Mouse (Mus musculus) heart, embryonic 12.5 days (tissue): ENCODE results near the gene Eipr1. TPM values are rescaled to one million over a fixed set of nuclear protein-coding genes. Genes with fewer than 3 reads are reported as not detected.
"Not testable (repeated sequence)": the region's sequence is repeated elsewhere in the genome, so short reads cannot be mapped to it uniquely, and the experiment has no call there.

Experiments used
- ATAC-seq: fragments of 200-750 bp; cut with Nextera tagmentation; 2 replicates; pipeline ENCODE4 v1.8.0; 2017; ENCODE audit warnings: moderate TSS enrichment, moderate library complexity; ENCODE audit not compliant: insufficient number of reproducible peaks, low FRiP score
- H3K27ac ChIP-seq: fragments of 300-500 bp; sonication (generic); 2 replicates; pipeline ENCODE4 v1.5.1; 2016; ENCODE audit warnings: mild to moderate bottlenecking, moderate library complexity; ENCODE audit not compliant: poor library complexity, severe bottlenecking
- H3K27me3 ChIP-seq: fragments of 300-500 bp; sonication (generic); replicated peaks from 2 replicates; pipeline ENCODE4 v1.6.1; 2016; ENCODE audit warnings: mild to moderate bottlenecking, moderate library complexity
- H3K36me3 ChIP-seq: fragments of 300-500 bp; sonication (generic); 2 replicates; pipeline ENCODE4 v1.6.1; 2016; ENCODE audit warnings: mild to moderate bottlenecking, moderate library complexity
- H3K4me1 ChIP-seq: fragments of 300-500 bp; sonication (generic); replicated peaks from 2 replicates; pipeline ENCODE4 v1.6.1; 2016; ENCODE audit warnings: mild to moderate bottlenecking
- H3K4me2 ChIP-seq: fragments of 300-500 bp; sonication (generic); 2 replicates; pipeline ENCODE4 v1.6.1; 2016; ENCODE audit warnings: mild to moderate bottlenecking, moderate library complexity
- H3K4me3 ChIP-seq: fragments of 300-500 bp; sonication (generic); 2 replicates; pipeline ENCODE4 v1.5.1; 2016; ENCODE audit warnings: mild to moderate bottlenecking
- H3K9ac ChIP-seq: fragments of 300-500 bp; sonication (generic); 2 replicates; pipeline ENCODE4 v1.6.1; 2016; ENCODE audit warnings: mild to moderate bottlenecking, moderate library complexity
- H3K9me3 ChIP-seq: fragments of 300-500 bp; sonication (generic); replicated peaks from 2 replicates; pipeline ENCODE4 v1.6.1; 2016; ENCODE audit warnings: mild to moderate bottlenecking, moderate library complexity
- WGBS: fragments of 180-500 bp; shearing (Covaris S2); methylation state at CpG from one replicate; pipeline ENCODE4 v1.1.7; 2016; 5-methylcytosine and 5-hydroxymethylcytosine counted together
- polyA plus RNA-seq: library from polyadenylated mRNA; unstranded; fragments of >200 nt; fragmentation: Nextera tagmentation; extraction: Ambion mirVana; gene quantifications from 2 replicates; pipeline ENCODE4 v1.2.1, GENCODE M21; 2016

The Eipr1 gene
- polyA plus RNA-seq, 1 experiment from 2014 or later, result 20.9 TPM

DNA sequence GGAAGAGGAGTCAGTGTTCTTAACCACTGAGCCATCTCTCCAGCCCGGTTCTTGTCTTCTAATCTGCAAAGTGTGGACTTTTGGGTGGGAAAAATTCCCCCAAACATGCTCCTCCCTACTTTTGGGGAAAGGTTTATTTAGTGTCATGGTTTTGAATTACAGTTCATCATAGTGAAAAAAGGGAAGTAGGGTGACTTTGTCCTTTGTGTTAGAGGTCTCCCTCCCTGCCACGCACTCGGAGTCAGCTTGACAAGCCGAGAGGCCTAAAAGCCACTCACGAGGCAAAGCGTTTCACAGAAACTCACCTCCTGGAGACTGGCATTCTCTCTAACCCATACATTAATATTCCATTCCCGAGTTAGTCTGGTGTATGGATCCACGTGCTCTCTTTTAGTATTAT lies 19.0 kb upstream of the Eipr1 start:
- H3K4me2 ChIP-seq, result no peak overlapping the region
- no peaks in the 10 kb centered on the region for H3K27me3 ChIP-seq
- no peak for ATAC-seq
- whole genome bisulfite sequencing, result 88% methylated on average over 8 of the region's 8 CpGs
- H3K9ac ChIP-seq, result no peak overlapping the region
- H3K36me3 ChIP-seq, result peaks cover 74% of the 10 kb centered on the region
- no peak overlapping the region for H3K27ac ChIP-seq
- H3K4me3 ChIP-seq, result no peak overlapping the region
- H3K4me1 ChIP-seq, result no peaks in the 10 kb centered on the region
- H3K9me3 ChIP-seq, result 0 out of 2 replicates have a peak, but pooled peaks cover 3% of the 10 kb centered on the region

DNA sequence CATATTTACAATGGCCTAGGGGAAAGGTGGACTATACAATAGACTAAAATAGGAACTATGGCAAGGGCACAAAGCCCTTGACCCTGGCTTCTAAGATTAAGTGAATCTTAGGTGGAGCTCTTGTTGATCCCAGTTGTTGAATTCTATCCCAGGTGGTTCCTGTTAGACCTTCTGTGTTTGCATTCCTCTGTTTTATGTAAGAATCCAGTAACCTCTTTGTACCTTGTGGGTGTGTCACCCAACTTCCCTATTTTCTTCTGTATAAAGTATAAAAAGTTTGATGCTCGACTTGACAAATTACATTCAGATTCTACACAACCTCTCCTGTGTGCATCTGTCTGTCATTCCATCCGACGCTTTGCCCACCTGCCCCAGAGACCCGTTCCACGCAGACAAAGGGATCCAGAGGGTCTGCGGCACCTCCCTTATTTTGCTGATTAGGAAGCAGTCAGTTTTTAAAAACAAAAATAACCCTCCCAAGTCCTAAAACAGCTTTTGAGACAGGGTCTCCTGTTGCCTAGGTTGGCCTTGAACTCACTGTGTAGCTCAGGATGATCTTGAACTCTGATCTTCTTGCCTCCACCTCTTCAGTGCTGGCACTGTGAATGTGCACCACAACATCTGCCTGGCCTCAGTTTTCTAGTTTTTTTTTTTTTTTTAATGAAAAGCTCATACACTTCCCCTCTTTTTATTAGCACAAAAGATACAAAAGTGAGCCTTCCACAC lies 17.9 kb upstream of the Eipr1 start:
- not testable (repeated sequence) for H3K9me3 ChIP-seq, H3K4me1 ChIP-seq, ATAC-seq, H3K27me3 ChIP-seq, H3K9ac ChIP-seq, H3K4me3 ChIP-seq, H3K4me2 ChIP-seq, H3K27ac ChIP-seq
- H3K36me3 ChIP-seq, result peaks cover 70% of the 10 kb centered on the region
- 95% methylated on average over 6 of the region's 6 CpGs for WGBS

DNA sequence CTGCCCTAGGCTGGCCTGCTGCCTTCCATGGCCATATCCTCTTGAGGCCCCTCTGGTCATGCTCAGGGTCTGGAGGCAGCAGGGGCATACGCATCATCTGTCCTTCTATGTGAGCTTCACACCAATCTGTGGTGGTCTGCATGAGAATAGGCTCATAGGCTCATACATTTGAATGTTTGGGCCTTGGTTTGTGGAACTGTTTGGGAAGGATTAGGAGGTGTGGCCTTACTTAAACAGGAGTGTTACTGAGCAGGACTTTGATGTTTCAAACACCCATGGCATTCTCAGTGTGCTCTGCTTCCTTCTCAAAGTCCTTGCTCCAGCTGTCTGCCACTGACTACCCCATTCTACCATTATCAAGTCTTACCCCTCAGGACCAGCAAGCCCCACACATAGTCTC lies 17.3 kb upstream of the Eipr1 start:
- no peak overlapping the region for H3K27ac ChIP-seq
- H3K9ac ChIP-seq, result no peak overlapping the region
- no peak overlapping the region for H3K4me3 ChIP-seq
- H3K27me3 ChIP-seq, result no peaks in the 10 kb centered on the region
- 95% methylated on average over 1 of the region's 1 CpGs for WGBS
- peaks cover 64% of the 10 kb centered on the region for H3K36me3 ChIP-seq
- ATAC-seq, result no peak
- no peak overlapping the region for H3K4me2 ChIP-seq
- no peaks in the 10 kb centered on the region for H3K4me1 ChIP-seq
- H3K9me3 ChIP-seq, result 0 out of 2 replicates have a peak, but pooled peaks cover 3% of the 10 kb centered on the region

DNA sequence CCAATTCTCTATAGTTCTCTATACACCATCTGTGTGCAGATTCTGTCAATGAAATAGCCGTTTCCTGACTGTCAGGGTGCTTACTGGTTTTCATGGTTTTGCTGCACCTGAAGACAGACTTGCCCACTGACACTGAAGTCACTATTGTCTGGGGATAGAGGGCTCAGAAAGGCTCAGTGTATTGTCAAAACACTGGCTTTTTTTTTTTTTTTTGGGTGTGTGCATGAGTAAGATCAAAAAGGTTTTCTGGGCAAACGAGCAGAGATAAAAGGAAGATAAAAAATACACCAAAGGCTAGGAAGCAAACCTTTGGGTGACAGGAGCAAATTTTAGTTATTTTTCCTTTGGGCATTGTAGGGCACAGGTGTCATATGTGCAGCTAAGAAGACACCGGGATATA lies 16.3 kb upstream of the Eipr1 start:
- no peaks in the 10 kb centered on the region for H3K4me1 ChIP-seq
- no peak overlapping the region for H3K9ac ChIP-seq
- WGBS, result 85% methylated on average over 3 of the region's 3 CpGs
- peaks cover 58% of the 10 kb centered on the region for H3K36me3 ChIP-seq
- no peaks in the 10 kb centered on the region for H3K27me3 ChIP-seq
- 0 out of 2 replicates have a peak, but pooled peaks cover 3% of the 10 kb centered on the region for H3K9me3 ChIP-seq
- no peak overlapping the region for H3K4me3 ChIP-seq
- ATAC-seq, result no peak
- H3K27ac ChIP-seq, result no peak overlapping the region
- no peak overlapping the region for H3K4me2 ChIP-seq

DNA sequence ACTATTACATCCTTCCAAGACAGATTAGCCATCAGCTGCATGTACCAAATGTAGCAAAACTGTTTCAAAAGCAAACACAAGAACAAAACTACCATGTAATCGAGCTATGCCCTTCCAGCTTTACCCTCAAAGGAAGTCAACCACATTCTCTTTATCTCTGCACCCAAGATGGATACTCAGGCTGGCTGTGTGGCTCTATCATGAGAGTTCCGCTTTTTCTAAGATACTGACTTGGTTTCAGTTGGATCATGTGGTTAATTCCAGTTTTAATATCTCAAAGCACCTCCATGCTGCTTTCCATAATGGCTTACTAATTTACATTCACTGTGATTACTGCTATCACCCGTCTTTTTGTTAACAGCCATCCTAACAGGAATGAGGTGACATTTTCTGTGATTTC lies 8.3 kb upstream of the Eipr1 start:
- Histone ChIP-seq H3K27me3 (no peaks in the 10 kb centered on the region), H3K9me3 (no peaks in the 10 kb centered on the region), H3K4me2 (no peak overlapping the region), H3K27ac (no peak overlapping the region), H3K36me3 (peaks cover 54% of the 10 kb centered on the region), H3K4me1 (peaks cover 8% of the 10 kb centered on the region; the same call in 1 of the 2 replicates), H3K4me3 (no peak overlapping the region), H3K9ac (no peak overlapping the region)
- ATAC-seq, result no peak
- WGBS, result 80% methylated on average over 3 of the region's 3 CpGs

DNA sequence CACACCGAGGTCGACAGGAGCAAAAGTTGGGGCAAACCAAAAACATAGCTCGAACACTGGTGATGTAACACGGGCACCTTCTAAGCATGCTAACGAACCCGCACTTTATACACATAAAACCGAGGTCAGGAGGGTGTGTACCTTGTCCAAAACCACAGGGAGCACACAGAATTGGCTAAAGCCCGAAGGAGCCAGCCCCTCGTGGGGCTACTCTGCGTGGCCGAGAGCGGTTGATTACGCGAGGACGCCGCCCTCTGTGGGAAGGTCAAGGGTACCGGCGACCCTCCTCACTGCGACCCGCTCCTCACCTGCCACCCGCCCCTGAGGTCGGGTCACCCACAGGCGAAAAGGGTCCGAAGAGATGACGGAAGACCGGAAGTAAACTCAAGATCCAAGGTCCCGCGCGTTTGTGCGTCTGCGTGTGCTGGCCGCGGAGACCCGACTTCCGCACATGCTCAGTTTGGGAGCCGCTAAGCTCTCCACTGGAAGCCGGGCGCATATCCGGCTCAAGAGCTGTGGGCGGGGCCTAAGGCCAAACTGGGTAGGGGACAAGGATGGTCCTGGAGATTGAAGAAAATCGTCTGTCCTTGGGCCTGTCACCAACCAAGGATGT lies 1.5 kb upstream of the Eipr1 start, which contains the start of gene Trappc12:
Gene Trappc12 (minus strand): TSS at position 452 of the 613 bp plus-strand sequence.
- H3K27ac ChIP-seq, result peak within 1 kb of the TSS; percentile 5; the same call in 1 of the 2 replicates
- H3K4me1 ChIP-seq, result peaks cover 16% of the 10 kb centered on the region
- 1% methylated on average over 40 of the region's 41 CpGs for WGBS
- no peaks in the 10 kb centered on the region for H3K9me3 ChIP-seq
- H3K9ac ChIP-seq, result peak within 1 kb of the TSS; percentile 89
- H3K4me2 ChIP-seq, result peak within 1 kb of the TSS; percentile 94
- peak; percentile 90 for ATAC-seq
- peak within 1 kb of the TSS; percentile 90 for H3K4me3 ChIP-seq
- peaks cover 22% of the 10 kb centered on the region for H3K36me3 ChIP-seq
- H3K27me3 ChIP-seq, result no peaks in the 10 kb centered on the region

DNA sequence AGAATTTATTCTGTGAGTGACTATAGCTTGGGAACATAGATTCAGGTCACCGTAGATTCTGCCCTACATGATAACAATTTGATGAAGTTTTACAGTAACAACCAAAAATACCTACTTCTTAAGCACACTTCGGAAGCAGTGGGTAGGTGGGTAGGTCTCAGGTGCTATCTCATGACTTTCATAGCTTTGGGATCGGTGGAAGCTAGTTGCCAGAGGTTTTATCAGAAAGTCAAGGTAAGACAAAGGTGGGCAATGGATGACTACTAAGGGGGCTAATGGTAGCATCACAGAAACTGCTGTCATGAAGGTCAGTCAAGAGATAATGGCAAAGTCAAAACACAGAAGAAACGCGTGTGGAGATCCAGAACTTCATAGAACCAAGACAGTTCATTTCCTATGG lies 727 bp upstream of the Eipr1 start:
- Histone ChIP-seq H3K27ac (no peak overlapping the region), H3K4me2 (no peak overlapping the region), H3K4me1 (peaks cover 16% of the 10 kb centered on the region), H3K4me3 (0 out of 2 replicates have a peak overlapping the region, but pooled peaks have one; percentile 88), H3K9ac (no peak overlapping the region), H3K36me3 (peaks cover 14% of the 10 kb centered on the region), H3K9me3 (no peaks in the 10 kb centered on the region), H3K27me3 (no peaks in the 10 kb centered on the region)
- WGBS, result 94% methylated on average over 5 of the region's 5 CpGs
- no peak for ATAC-seq

DNA sequence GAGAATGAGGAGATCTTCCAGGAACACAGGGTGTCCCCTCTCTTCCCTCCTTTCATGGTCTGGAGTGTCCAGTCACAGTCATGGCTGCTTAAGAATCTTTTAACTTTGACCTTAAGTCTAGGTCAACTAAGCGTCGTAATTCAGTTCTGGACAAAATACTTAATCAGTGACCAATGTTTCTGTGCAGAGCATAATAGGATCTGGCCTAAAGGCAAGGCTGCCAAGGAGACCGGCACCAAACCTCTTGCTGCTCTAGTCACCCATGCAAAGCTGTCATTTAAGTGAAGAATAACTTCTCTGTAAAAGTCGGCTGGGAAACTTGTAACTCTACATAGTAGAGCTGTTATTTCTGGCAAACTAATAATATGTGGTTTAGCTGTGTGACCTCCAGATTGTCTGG lies 4.4 kb downstream of the Eipr1 start:
- 86% methylated on average over 4 of the region's 4 CpGs for WGBS
- ATAC-seq, result no peak
- H3K4me3 ChIP-seq, result no peak overlapping the region
- no peaks in the 10 kb centered on the region for H3K27me3 ChIP-seq
- H3K4me2 ChIP-seq, result no peak overlapping the region
- H3K9ac ChIP-seq, result no peak overlapping the region
- H3K27ac ChIP-seq, result no peak overlapping the region
- H3K4me1 ChIP-seq, result peaks cover 5% of the 10 kb centered on the region
- H3K36me3 ChIP-seq, result no peaks in the 10 kb centered on the region
- no peaks in the 10 kb centered on the region for H3K9me3 ChIP-seq

DNA sequence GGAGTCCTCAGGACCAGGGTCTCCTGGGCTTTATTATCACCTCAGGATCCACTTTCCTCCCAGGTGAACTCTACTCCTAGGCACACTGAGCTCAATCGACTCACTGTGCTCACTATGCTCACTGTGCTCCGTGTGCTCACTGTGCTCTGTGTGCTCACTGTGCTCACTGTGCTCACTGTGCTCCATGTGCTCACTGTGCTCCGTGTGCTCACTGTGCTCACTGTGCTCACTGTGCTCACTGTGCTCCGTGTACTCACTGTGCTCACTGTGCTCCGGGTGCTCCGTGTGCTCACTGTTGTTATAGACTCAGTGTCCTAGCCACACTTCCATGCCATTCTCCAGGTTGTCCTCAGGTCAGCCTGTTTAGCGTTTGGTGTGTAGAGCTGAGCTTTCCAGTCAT lies 18.4 kb downstream of the Eipr1 start:
- ATAC-seq, result no peak
- WGBS, result 92% methylated on average over 7 of the region's 7 CpGs
- Histone ChIP-seq H3K4me3 (no peak overlapping the region), H3K9ac (no peak overlapping the region), H3K27me3 (no peaks in the 10 kb centered on the region), H3K36me3 (peaks cover 8% of the 10 kb centered on the region), H3K4me1 (0 out of 2 replicates have a peak, but pooled peaks cover 2% of the 10 kb centered on the region), H3K4me2 (no peak overlapping the region), H3K27ac (no peak overlapping the region), H3K9me3 (no peaks in the 10 kb centered on the region)

DNA sequence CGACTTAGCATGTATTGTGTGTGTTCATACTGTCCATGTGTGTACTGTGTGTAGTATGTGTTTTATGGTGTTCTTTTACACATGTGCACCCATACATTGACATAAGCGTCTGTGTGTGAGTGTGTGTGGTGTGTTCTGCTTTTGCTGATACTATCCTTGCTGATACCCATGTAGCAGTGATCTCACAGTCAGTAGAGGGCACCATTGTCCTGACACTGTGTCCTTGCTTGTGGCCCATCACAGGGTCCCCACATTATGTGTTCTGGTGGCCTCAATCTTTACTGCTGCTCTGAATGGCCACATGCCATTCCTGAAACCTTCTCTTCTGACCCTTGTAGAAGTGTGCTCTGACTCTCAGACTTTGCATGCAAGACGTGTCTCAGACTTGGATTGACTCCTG lies 22.2 kb downstream of the Eipr1 start:
- Histone ChIP-seq H3K9me3 (no peaks in the 10 kb centered on the region), H3K4me2 (no peak overlapping the region), H3K27ac (no peak overlapping the region), H3K27me3 (no peaks in the 10 kb centered on the region), H3K4me1 (peaks cover 9% of the 10 kb centered on the region), H3K4me3 (no peak overlapping the region), H3K9ac (no peak overlapping the region), H3K36me3 (no peaks in the 10 kb centered on the region)
- WGBS, result 79% methylated on average over 3 of the region's 3 CpGs
- ATAC-seq, result no peak

DNA sequence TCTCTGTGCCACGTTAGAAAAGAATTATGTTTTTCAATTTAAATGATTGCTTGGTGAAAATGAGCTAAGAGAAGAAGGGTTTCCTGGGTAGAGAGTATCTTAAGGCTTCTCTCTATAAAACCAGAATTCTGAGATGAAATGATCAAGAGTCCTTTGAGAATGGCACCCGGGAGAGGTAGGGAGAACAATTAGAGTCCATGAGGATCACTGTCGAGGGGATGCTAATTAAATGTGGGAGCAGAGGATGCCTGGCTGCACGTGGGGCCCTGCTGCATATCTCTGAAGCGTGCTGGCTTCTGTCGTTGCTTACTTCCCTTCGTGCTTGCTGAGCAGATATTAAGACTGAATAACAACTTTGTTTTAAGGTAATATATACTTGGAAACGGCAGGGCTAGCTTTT lies 23.5 kb downstream of the Eipr1 start:
- Histone ChIP-seq H3K27ac (no peak overlapping the region), H3K4me1 (peaks cover 9% of the 10 kb centered on the region), H3K9ac (no peak overlapping the region), H3K9me3 (no peaks in the 10 kb centered on the region), H3K4me3 (no peak overlapping the region), H3K4me2 (no peak overlapping the region), H3K36me3 (no peaks in the 10 kb centered on the region), H3K27me3 (no peaks in the 10 kb centered on the region)
- ATAC-seq, result no peak
- WGBS, result 52% methylated on average over 8 of the region's 8 CpGs
